Mouse (Mus musculus) inflammation-experienced regulatory T-cells, adult 6 months (primary cell): ENCODE data around the gene Tnpo1. TPM values are rescaled to one million over a fixed set of nuclear protein-coding genes. Genes with fewer than 3 reads are reported as not detected.
A peak's percentile ranks its signal among the peaks of the same experiment; 100 is the strongest.
"Not testable (repeated sequence)": the region's sequence is repeated elsewhere in the genome, so short reads cannot be mapped to it uniquely, and the experiment has no call there.

ENCODE experiments used
- ATAC-seq: one replicate; pipeline ENCODE4 v1.8.0; 2017
- polyA plus RNA-seq, 3 experiments: library from polyadenylated mRNA; unstranded; fragments of 100-300 nt; shearing (Covaris generic); gene quantifications; one replicate each; pipeline ENCODE4 v1.2.1; 2017

Gene Tnpo1
- polyA plus RNA-seq, 3 experiments from 2014 or later: 24.5 to 35.9 (median 35.5) TPM

DNA sequence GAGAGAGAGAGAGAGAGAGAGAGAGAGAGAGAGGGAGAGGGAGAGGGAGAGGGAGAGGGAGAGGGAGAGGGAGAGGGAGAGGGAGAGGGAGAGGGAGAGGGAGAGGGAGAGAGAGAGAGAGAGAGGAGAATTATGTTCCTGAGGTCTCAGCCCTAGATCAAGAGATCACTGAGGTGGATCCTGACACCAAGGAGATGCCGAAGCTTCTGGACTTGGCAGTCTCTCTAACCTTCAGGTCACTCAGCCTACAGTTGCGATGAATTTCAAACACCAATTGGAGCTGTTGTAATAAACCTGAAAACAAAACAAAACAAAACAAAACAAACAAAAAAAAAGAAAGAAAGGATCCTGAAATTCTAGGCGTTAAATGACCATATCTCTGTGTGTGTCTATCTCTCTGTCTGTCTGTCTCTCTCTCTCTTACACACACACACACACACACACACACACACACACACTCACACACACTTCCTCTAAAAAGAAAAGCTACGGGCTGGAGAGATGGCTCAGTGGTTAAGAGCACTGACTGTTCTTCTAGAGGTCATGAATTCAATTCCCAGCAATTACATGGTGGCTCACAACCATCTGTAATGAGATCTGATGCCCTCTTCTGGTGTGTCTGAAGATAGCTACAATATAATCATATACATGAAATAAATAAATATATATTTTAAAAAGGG, 109.1 kb downstream of the Tnpo1 start:
- not testable (repeated sequence) for ATAC-seq

DNA sequence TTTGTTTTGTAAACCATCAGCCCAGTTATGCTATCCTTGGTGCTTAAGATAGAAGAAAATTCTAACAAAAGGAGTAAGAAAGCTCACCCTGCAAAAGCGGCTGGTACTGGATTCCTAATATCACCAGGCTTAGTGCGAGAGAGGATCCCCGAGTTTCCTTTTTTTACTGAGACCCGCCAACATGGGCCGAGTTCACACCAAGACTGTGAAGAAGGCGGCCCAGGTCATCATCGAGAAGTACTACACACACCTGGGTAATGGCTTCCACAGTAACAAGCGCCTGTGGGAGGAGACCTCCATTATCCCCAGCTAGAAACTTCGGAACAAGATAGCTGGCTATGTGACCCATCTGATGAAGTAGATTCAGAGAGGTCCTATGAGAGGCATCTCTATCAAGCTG, 109.6 kb downstream of the Tnpo1 start:
- no peak for ATAC-seq

DNA sequence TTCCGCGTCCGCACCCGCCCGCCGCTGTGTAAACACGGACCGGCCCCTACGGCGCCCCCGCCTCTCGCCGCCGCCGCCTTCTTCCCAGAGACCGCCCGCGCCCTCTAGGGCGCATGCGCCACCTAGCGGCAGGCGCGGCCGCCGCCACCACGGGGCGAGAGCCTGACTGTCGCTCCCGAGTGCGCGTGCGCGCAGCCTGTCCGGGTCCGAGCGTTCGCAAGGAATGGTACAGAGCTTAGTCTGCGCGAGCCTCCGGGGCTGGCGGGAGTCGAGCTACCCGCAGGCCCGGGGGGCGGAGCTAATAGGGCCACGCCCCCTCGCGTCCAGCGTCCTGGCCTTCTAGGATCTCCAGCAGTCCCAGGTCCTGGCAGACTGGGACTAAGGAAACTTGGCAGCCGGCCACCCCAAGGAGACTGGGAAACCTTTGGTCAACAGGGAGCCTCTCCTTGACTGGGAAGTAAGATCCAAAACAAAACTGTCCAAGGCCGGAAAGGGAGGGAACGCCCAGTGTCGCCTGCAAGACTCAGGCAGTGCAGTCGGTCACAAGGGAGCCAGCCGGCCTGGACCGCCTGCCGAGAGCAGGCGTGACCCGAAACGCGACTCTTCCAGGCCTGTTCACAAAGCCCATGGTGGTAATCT, 110.9 kb downstream of the Tnpo1 start, which contains the start of gene Fcho2:
TSS of gene Fcho2 (minus strand) at position 303 of the 639 bp plus-strand sequence.
- ATAC-seq: peak; percentile 72

DNA sequence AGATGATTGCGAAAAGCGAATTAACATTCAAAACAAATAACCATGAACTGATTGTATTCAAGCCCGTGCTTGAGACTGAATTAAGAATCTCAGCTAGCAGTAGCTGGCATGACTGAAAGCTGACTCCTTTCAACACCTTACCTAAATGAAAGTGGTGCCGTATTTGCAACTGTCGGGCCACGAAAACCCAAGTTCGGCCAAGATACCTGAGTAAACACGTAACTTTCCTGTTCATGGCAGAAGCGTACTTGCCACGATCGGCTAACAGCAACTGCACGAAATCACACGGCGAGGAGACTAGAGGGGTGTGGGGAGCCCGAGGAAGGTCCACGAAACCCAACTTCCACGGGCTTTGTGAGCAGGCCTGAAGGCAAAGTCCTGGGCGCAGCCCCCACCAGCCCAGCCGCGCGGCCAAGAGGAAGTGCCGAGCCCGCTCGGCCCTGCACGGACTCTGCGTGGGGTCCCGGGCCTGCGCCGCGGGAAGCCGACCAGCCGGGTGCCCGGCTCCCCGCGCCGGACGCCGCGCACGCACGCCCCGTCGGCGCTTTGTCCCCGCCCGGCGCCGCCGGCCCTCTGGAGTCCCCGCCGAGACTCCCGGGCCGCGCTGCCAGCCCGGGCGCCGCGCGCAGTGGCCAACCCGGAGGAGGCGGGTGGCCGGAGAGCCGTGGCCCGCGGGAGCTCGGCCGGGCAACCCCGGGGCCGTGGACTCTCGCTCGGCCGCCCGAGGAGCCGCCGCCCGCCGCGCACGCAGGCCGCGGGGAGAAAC, 111.7 kb downstream of the Tnpo1 start:
- ATAC-seq: peak; percentile 20

DNA sequence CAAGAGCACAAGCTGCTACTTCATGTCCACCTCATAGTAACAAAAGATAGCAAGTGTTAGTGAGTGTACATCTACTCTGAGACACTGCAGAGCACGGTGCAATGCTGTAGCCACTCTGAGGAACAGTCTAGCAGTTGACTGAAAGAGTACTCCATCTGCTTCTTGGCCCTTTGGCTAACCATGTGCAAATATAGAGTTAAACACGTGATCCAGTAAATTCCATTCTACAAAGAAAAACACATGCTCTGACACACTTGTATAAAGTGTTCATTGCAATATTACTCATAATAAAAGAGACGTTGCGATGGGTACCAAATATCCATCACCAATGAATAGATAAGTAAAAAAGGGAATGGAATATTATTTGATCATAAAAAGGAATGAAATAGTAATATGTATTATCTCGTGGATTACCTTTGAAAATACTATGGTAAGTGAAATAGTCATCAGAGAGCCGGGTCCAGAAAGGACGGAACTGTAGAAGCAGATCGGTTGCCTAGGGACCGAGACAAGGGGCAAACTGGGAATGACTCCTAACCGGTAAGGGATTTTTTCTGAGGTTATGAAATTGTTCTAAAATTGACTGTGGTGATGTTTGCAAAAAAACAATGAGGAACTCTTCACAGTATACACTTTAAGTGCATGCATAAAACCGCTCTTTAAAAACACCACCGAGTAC, 112.4 kb downstream of the Tnpo1 start:
- ATAC-seq: no peak

DNA sequence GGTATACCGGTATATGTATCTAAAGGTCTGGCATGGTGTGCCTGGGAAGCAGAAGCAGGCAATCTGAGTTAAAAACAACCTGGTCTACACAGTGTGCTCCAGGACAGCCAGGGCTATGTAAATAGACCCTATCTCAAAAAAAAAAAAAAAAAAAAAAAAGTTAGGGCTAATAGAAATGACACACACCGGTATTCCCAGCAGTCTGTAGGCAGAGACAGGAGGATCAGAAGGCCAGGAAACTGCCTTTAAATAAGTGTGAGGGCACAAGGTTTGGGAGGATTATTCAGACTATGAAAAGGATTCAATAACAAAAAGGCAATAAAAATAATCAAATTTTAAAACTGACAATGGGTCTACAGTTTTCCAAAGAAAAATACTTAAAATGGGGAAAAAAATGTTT, 113.0 kb downstream of the Tnpo1 start:
- ATAC-seq: no peak

DNA sequence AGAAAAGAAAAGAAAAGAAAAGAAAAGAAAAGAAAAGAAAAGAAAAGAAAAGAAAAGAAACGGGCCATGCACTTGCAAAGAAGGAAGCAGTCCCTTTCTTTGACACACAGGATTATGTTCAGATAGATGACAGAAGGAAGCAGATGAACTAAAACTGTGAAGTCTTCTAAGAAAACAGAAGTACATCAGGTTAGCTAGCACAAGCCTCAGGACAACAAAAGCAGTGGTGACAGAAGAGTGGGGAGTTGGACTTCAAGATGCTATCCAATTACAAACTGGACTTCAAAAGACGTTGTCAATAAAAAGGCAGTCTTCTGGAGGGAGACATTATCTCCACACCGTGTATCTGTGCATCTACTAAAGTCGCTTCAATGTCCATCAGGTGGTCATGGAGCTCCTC, 113.9 kb downstream of the Tnpo1 start:
- ATAC-seq: no peak

DNA sequence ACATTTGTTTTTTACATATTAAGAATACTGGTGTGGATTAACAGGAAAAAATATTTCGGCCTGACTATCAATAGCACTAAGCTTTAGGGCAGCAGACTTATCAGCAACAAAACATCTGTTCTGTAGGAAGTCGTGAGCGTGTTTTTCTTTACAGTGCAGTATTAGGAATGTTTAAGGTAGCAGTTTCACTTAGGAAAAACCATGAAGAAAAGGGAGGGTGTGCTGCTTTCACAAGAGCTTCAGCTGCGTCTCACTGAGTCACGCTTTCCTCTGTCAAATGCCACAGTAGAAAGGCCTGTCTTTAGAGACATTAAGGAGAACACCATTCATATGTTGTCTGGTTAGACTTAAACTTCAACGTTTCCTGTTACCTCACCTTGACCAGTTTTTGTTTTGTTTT, 116.0 kb downstream of the Tnpo1 start:
- ATAC-seq: peak; percentile 44

DNA sequence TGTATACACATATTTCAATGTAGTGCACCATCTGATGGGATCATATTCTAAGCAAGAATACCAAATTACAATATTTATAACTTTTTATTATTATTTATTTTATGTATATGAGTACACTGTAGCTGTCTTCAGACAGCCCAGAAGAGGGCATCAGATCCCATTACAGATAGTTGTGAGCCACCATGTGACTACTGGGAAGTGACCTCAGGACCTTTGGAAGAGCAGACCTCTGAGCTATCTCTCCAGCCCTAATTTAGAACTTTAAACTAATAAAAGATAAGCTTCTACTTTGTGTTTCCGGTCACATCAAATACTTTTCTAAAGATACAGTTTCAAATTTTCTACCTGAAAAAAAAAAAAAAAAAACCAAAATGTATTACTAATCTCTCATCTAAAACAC, 117.1 kb downstream of the Tnpo1 start:
- ATAC-seq: no peak

DNA sequence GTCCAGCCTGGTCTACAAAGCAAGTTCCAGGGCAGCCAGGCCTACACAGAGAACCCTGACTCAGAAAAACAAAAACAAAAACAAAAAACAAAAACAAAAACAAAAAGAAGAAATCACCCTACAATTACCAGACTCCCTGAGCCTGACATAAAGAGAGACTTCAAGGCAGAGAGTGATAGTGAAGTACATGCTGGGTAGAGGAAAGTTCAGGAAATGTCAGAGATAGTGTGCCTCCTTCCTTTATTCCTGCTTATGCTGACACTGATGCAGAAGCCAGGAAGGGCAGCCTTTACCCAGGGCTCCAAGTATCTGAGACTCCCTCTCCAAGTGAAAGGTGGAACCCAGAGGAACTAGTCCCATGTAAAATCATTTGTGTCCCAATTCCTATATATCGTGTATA, 121.7 kb downstream of the Tnpo1 start:
- ATAC-seq: no peak

DNA sequence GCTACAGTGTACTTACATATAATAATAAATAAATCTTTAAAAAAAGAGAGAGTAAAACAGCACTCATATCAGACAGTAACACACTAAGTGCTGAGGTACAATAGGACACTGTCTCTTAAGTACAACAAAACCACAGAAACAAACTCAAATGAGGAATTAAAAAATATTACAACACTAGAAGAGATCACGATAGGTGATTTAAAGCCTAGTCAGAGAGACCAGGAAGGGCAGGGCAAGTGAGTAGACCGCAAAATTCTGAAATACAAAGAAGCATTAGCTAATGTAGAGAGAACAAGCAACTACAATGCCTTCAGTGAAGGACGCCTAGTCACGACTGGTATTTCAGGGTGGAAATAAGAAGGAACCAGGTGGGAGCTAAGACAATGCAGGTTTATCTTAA, 122.5 kb downstream of the Tnpo1 start:
- ATAC-seq: no peak

DNA sequence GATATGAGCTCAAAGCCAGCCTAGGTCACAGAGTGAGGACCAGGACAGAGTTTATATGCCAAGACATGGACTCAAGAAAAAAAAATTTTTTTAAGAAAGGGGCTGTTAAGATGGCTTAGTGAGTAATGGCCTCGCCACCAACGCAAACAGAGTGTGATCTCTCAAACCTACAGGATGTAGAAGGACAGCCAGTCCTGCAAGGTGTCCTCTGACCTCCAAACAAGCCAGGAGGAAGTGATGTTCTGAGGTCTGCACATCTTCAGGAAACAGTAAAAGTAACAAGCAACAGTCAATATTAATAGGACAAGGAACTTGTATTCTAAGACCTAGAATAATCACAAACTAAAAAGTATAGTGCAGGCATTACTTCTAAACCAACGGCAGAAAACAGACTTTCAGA, 123.2 kb downstream of the Tnpo1 start:
- ATAC-seq: no peak

DNA sequence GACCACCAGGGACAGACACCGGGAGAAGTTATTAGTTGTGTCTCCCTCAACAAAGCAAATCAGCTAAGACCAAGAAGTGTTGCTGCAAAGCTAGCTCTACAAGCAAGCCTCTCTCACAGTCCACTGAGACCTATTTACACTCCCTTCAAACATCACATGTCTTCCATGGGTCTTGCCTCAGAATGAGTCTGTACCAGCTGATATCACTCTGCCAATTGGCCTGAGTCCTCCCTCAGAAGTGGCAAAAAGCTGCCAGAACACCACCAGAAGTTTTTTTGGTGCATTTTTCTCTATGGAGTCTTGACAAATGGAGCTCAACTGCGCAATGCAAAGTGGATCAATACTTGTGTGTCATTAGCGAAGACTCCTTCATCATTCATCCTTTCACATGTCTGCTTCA, 130.7 kb downstream of the Tnpo1 start:
- ATAC-seq: no peak

DNA sequence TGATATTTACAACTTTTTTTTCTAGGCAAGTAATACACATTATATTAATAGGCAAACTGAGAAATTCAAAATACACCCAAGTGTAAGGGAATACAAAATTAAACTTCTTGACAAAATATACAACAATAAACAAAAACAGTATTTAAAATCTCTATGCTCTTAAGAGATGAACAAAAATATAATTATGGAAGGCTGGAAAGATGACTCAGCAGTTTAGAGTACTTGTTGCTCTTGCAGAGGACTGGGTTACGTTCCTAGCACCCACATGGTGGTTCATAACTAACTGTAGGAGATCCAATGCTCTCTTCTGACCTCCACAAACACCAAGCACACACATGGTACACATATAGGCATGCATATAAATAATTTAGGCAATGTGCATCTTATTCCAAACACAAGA, 133.3 kb downstream of the Tnpo1 start:
- no peak for ATAC-seq

DNA sequence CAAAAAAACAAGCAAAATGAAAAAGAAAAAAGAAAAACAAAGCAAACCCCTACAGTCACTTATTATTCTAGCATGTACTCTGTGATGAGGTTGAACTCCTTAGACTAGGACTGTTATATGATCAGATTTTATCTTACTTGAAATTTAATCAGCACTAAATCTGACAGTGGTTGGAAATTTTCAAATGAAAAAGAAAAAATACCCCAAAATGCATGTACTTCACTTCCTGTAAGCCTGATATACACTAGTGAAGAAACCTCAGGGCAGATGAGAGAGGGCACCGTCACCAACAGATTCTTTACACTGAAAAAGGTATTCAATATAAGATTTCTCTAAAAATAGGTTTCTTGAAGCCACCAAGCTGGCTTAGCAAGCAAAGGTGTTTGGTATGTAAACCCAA, 134.5 kb downstream of the Tnpo1 start:
- ATAC-seq: peak; percentile 72

Other genes starting within 250 kb of the Tnpo1 start
- 1 to 10 TPM in 1 of 3 experiments, under 1 TPM in 1, not detected in 1; 0.48 to 2.1 TPM for gene Tmem171, start 231.6 kb downstream of the Tnpo1 start, polyA plus RNA-seq
- 10 to 100 TPM; 45.5 to 53.7 (median 47.8) TPM for gene Fcho2, start 110.9 kb downstream of the Tnpo1 start, polyA plus RNA-seq
- gene 1700024P04Rik, start 58.2 kb upstream of the Tnpo1 start, polyA plus RNA-seq: not detected